Mouse (Mus musculus) kidney, adult 2 months (tissue): ENCODE data around the gene Fhdc1. TPM values are rescaled to one million over a fixed set of nuclear protein-coding genes. Genes with fewer than 3 reads are reported as not detected.

Source experiments
- DNase-seq: peaks from one replicate; pipeline ENCODE4 v3.0.0; 2021
- H3K27ac ChIP-seq: fragments of 200-500 bp; 2 replicates; pipeline ENCODE4 v1.5.1; 2012; ENCODE audit warnings: low read depth, low read length, control low read depth, inconsistent platforms; ENCODE audit not compliant: insufficient read depth
- H3K27me3 ChIP-seq: fragments of 200-500 bp; replicated peaks from 2 replicates; pipeline ENCODE4 v1.6.1; 2012; ENCODE audit warnings: mild to moderate bottlenecking, moderate library complexity, low read length, inconsistent platforms; ENCODE audit not compliant: control insufficient read depth, insufficient read depth
- H3K36me3 ChIP-seq: fragments of 200-500 bp; 2 replicates; pipeline ENCODE4 v1.6.1; 2012; ENCODE audit warnings: mild to moderate bottlenecking, moderate library complexity, low read length, inconsistent platforms; ENCODE audit not compliant: control insufficient read depth, insufficient read depth
- H3K4me1 ChIP-seq: fragments of 200-500 bp; 2 replicates; pipeline ENCODE4 v1.6.1; 2011; ENCODE audit warnings: low read length; ENCODE audit not compliant: control insufficient read depth, insufficient read depth
- H3K4me3 ChIP-seq: fragments of 200-500 bp; 2 replicates; pipeline ENCODE4 v1.5.1; 2011; ENCODE audit warnings: mild to moderate bottlenecking, low read depth, low read length, control low read depth; ENCODE audit not compliant: insufficient read depth
- CTCF ChIP-seq: fragments of 200-500 bp; conservative IDR thresholded peaks from 2 replicates; pipeline ENCODE4 v1.5.1; 2011; ENCODE audit warnings: low read depth, mild to moderate bottlenecking, control low read depth, low read length, moderate library complexity, mixed read lengths; ENCODE audit not compliant: insufficient read depth, insufficient read length
- POLR2A ChIP-seq: fragments of 200-500 bp; IDR thresholded peaks from one replicate; pipeline ENCODE4 v1.6.1; 2011; ENCODE audit warnings: low read depth, low read length, control low read depth
- WGBS: fragments of 180-500 bp; shearing (Covaris S2); methylation state at CpG from one replicate; pipeline ENCODE4 v1.1.7; 2018; 5-methylcytosine and 5-hydroxymethylcytosine counted together
- polyA plus RNA-seq: library from polyadenylated mRNA; depleted of rRNA; stranded (reverse); fragments of >200 nt; gene quantifications from 2 replicates; pipeline ENCODE4 v1.2.3, GENCODE M21; 2012

Fhdc1 gene
- polyA plus RNA-seq, 1 experiment: 0.80 TPM

GRCm38 (mm10) chr3:84449015-84449414 is 31.2 kb downstream of the Fhdc1 start:
- Histone ChIP-seq H3K27me3 (no peaks in the 10 kb centered on the region), H3K27ac (no peak overlapping the region), H3K4me3 (no peak overlapping the region), H3K36me3 (no peaks in the 10 kb centered on the region), H3K4me1 (no peaks in the 10 kb centered on the region)
- no peak for DNase-seq
- WGBS: 86% methylated on average over 9 of the region's 9 CpGs
- TF ChIP-seq POLR2A: no peak
- no peak for TF ChIP-seq CTCF

GRCm38 (mm10) chr3:84447803-84448202 is 32.4 kb downstream of the Fhdc1 start:
- H3K36me3 ChIP-seq: no peaks in the 10 kb centered on the region
- no peak for TF ChIP-seq POLR2A
- no peak for TF ChIP-seq CTCF
- H3K27me3 ChIP-seq: no peaks in the 10 kb centered on the region
- WGBS: 92% methylated on average over 5 of the region's 5 CpGs
- H3K4me1 ChIP-seq: no peaks in the 10 kb centered on the region
- no peak overlapping the region for H3K27ac ChIP-seq
- H3K4me3 ChIP-seq: no peak overlapping the region
- no peak for DNase-seq

- Histone ChIP-seq H3K4me1 (no peaks in the 10 kb centered on the region), H3K4me3 (no peak overlapping the region), H3K27me3 (no peaks in the 10 kb centered on the region), H3K27ac (no peak overlapping the region), H3K36me3 (no peaks in the 10 kb centered on the region)
- DNase-seq: no peak
- 88% methylated on average over 9 of the region's 9 CpGs for WGBS
- TF ChIP-seq CTCF (no peak), POLR2A (no peak)
Observed at GRCm38 (mm10) chr3:84445838-84446237, 34.4 kb downstream of the Fhdc1 start.

GRCm38 (mm10) chr3:84442890-84443289 is 37.3 kb downstream of the Fhdc1 start:
- WGBS: 90% methylated on average over 4 of the region's 4 CpGs
- H3K4me3 ChIP-seq: no peak overlapping the region
- DNase-seq: no peak
- no peaks in the 10 kb centered on the region for H3K27me3 ChIP-seq
- H3K4me1 ChIP-seq: no peaks in the 10 kb centered on the region
- H3K27ac ChIP-seq: no peak overlapping the region
- TF ChIP-seq CTCF (no peak), POLR2A (no peak)
- no peaks in the 10 kb centered on the region for H3K36me3 ChIP-seq

- no peaks in the 10 kb centered on the region for H3K4me1 ChIP-seq
- DNase-seq: no peak
- WGBS: 90% methylated on average over 7 of the region's 7 CpGs
Observed at GRCm38 (mm10) chr3:84439431-84440210, 40.6 kb downstream of the Fhdc1 start.

GRCm38 (mm10) chr3:84438840-84439239 is 41.4 kb downstream of the Fhdc1 start:
- no peak for DNase-seq
- TF ChIP-seq CTCF: no peak
- TF ChIP-seq POLR2A: no peak
- H3K27me3 ChIP-seq: no peaks in the 10 kb centered on the region
- H3K4me1 ChIP-seq: no peaks in the 10 kb centered on the region
- 83% methylated on average over 7 of the region's 7 CpGs for WGBS
- no peaks in the 10 kb centered on the region for H3K36me3 ChIP-seq
- no peak overlapping the region for H3K27ac ChIP-seq
- H3K4me3 ChIP-seq: no peak overlapping the region

More at GRCm38 (mm10) chr3:84439431-84440210, 40.6 kb downstream of the Fhdc1 start:
- TF ChIP-seq POLR2A (no peak), CTCF (no peak)
- Histone ChIP-seq H3K4me3 (no peak overlapping the region), H3K36me3 (no peaks in the 10 kb centered on the region), H3K27me3 (no peaks in the 10 kb centered on the region), H3K27ac (no peak overlapping the region)

GRCm38 (mm10) chr3:84438118-84438517 is 42.1 kb downstream of the Fhdc1 start:
- DNase-seq: peak; percentile 22
- no peak for TF ChIP-seq POLR2A
- TF ChIP-seq CTCF: no peak
- WGBS: 67% methylated on average over 11 of the region's 11 CpGs

More at GRCm38 (mm10) chr3:84438118-84438517, 42.1 kb downstream of the Fhdc1 start:
- Histone ChIP-seq H3K4me3 (no peak overlapping the region), H3K36me3 (no peaks in the 10 kb centered on the region), H3K4me1 (no peaks in the 10 kb centered on the region), H3K27me3 (no peaks in the 10 kb centered on the region), H3K27ac (no peak overlapping the region)
